Mouse (Mus musculus) erythroblast, embryonic 14.5 days (primary cell): Measurements from ENCODE around the gene Dnajc13. TPM values are rescaled to one million over a fixed set of nuclear protein-coding genes. Genes with fewer than 3 reads are reported as not detected.

ENCODE experiments used
- H3K27me3 ChIP-seq: 2 replicates; pipeline ENCODE4 v1.6.1; 2012; ENCODE audit warnings: inconsistent platforms; ENCODE audit not compliant: control insufficient read depth
- H3K36me3 ChIP-seq: 2 replicates; pipeline ENCODE4 v1.6.1; 2012; ENCODE audit warnings: mild to moderate bottlenecking, inconsistent platforms; ENCODE audit not compliant: control insufficient read depth
- H3K4me1 ChIP-seq: 2 replicates; pipeline ENCODE4 v1.6.1; 2012; ENCODE audit warnings: inconsistent platforms; ENCODE audit not compliant: control insufficient read depth
- H3K4me3 ChIP-seq: replicated peaks from 2 replicates; pipeline ENCODE3; 2012; ENCODE audit warnings: moderate library complexity, mild to moderate bottlenecking, inconsistent platforms
- H3K9me3 ChIP-seq: 2 replicates; pipeline ENCODE4 v1.6.1; 2012; ENCODE audit warnings: low read length, inconsistent platforms, mixed read lengths; ENCODE audit not compliant: control insufficient read depth
- GATA1 ChIP-seq: IDR thresholded peaks from 2 replicates; pipeline ENCODE4 v1.6.1; 2012; ENCODE audit warnings: low read length, inconsistent platforms, mixed read lengths
- TAL1 ChIP-seq: IDR thresholded peaks from 3 replicates; pipeline ENCODE4 v1.6.1; 2012; ENCODE audit warnings: low read length, inconsistent platforms, mixed read lengths
- polyA plus RNA-seq: library from polyadenylated mRNA; stranded (reverse); fragments of >175 nt; gene quantifications from 2 replicates; pipeline ENCODE4 v1.2.3, GENCODE M21; 2012

Gene Dnajc13
- polyA plus RNA-seq, 1 experiment = 0.41 TPM

DNA sequence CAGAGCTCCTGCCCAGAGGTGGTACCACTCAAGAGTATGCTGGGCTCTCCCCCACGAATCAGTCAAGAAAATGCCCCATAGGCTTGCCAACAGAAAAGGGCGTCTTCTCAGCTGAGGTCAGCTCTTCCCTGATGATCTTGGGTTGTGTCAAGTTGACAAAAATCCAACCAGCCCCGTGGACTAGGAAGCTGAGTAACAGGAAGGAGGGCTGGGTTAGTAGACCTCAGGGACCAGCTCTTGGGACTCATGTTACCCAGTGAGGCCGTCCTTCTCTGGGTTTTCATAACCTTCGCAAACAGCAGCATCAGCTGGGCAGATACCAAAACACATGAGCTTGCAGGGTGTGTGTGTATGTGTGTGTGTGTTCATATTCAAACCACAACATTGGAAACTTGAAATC is 19.0 kb upstream of the Dnajc13 start:
- Histone ChIP-seq H3K36me3 (no peaks in the 10 kb centered on the region), H3K9me3 (no peaks in the 10 kb centered on the region), H3K4me3 (no peak overlapping the region), H3K27me3 (no peaks in the 10 kb centered on the region), H3K4me1 (no peaks in the 10 kb centered on the region)
- TF ChIP-seq TAL1 = no peak
- TF ChIP-seq GATA1 = no peak

DNA sequence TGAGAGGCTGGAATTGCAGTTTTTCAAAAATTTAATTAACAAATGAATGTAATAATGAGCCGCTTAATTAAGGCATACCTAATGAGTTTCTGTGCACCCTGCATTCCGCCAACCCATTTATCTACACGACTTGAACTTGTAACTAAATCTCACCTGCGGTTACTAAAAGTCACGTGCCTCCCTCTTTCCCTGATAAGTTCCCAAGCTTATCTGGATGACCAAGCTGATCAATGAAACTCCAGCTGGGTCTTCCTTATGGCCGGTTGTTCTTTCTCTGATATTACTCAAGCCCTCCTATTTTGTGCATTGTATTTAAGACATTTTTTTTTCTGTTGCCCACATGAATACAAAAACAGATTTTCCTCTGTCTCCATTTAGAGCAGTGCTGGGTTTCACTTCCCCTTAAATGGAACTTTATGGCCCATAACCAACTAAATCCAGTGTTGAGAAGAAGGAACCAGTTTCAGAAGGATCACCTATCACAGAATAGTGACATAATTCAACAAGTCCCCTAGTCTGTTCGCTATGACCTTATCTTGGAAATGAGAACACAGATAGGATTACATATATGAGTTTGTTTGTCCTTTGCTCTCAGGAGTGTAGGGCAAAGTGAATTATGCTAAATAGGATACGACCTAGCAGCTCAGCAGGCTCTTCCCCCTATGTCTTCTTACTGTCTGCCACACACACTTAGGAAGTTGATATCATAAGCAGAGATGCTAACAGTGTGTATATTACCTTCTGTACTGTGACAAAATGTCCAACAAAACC is 18.2 kb upstream of the Dnajc13 start:
- Histone ChIP-seq H3K9me3 (no peaks in the 10 kb centered on the region), H3K36me3 (no peaks in the 10 kb centered on the region), H3K4me3 (no peak overlapping the region), H3K4me1 (no peaks in the 10 kb centered on the region), H3K27me3 (no peaks in the 10 kb centered on the region)
- TF ChIP-seq TAL1 (no peak), GATA1 (no peak)

- no peaks in the 10 kb centered on the region for H3K9me3 ChIP-seq
- no peak for TF ChIP-seq GATA1
- no peak for TF ChIP-seq TAL1
- no peak overlapping the region for H3K4me3 ChIP-seq
- H3K4me1 ChIP-seq = no peaks in the 10 kb centered on the region
- H3K27me3 ChIP-seq = no peaks in the 10 kb centered on the region
- no peaks in the 10 kb centered on the region for H3K36me3 ChIP-seq
Observed at GRCm38 (mm10) chr9:104277528-104278162, 14.9 kb upstream of the Dnajc13 start.

DNA sequence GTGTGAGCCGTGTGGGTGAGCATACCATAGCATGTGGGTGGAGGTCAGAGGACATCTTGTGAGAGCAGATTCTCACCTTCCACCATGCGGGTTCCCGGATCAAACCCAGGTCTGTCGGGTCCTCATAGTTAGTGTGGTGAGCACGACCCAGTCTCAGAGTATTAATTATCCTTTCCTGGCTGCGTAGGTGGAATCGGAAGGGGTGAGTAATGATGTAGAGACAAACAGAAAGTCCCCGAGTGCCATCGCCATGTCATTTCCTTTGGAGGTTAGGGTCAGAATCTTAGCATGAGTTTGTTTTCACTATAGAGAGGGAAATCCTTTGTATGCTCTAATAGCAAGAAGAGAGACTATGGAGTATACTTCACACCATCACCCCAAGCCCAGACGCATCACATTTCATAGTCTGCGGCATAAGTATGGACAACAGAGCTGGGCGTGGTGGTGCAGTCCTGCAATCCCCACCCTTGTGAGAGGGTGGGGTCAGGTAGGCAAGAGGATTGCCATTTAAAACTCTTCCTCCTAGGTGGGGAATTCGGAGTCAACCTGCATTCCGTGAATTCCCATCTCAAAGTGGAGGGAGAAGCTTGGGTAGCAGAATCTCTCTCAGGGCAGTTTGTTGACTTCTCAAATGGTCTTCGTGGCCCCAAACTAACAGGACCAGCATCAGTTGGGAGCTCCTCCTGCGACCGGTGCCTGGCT is 12.5 kb upstream of the Dnajc13 start:
- H3K9me3 ChIP-seq = no peaks in the 10 kb centered on the region
- H3K4me3 ChIP-seq = no peak overlapping the region
- no peak for TF ChIP-seq GATA1
- no peaks in the 10 kb centered on the region for H3K4me1 ChIP-seq
- no peaks in the 10 kb centered on the region for H3K36me3 ChIP-seq
- H3K27me3 ChIP-seq = no peaks in the 10 kb centered on the region

- TF ChIP-seq TAL1 = no peak
- no peak for TF ChIP-seq GATA1
- no peaks in the 10 kb centered on the region for H3K9me3 ChIP-seq
Observed at GRCm38 (mm10) chr9:104272057-104272456, 9.3 kb upstream of the Dnajc13 start.

GRCm38 (mm10) chr9:104271642-104272041 is 8.9 kb upstream of the Dnajc13 start:
- Histone ChIP-seq H3K4me3 (no peak overlapping the region), H3K4me1 (no peaks in the 10 kb centered on the region), H3K27me3 (no peaks in the 10 kb centered on the region), H3K36me3 (no peaks in the 10 kb centered on the region), H3K9me3 (no peaks in the 10 kb centered on the region)
- TF ChIP-seq GATA1 = no peak
- TF ChIP-seq TAL1 = no peak

More at GRCm38 (mm10) chr9:104272057-104272456, 9.3 kb upstream of the Dnajc13 start:
- no peak overlapping the region for H3K4me3 ChIP-seq
- H3K36me3 ChIP-seq = no peaks in the 10 kb centered on the region
- no peaks in the 10 kb centered on the region for H3K27me3 ChIP-seq
- no peaks in the 10 kb centered on the region for H3K4me1 ChIP-seq

DNA sequence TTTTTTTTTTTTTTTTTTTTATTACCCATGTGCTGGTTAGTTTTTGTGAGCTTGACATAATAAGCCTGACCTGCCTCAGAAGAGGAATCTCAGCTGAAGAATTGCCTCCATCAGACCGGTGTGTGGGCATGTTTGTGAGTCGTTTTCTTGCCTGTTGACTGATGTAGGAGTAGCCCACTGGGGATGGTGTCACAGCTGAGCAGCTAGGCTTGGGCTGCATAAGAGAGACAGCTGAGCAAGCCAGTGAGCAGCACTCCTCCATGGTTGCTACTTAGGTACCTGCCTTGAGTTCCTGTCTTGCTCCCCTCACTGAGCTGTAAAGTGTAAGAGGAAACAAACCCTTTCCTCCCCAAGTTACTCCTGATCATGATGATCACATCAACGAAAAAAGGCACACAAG is 7.2 kb upstream of the Dnajc13 start:
- Histone ChIP-seq H3K9me3 (no peaks in the 10 kb centered on the region), H3K27me3 (no peaks in the 10 kb centered on the region), H3K4me3 (no peak overlapping the region), H3K4me1 (no peaks in the 10 kb centered on the region), H3K36me3 (no peaks in the 10 kb centered on the region)
- TF ChIP-seq GATA1 (no peak), TAL1 (no peak)

- Histone ChIP-seq H3K9me3 (no peaks in the 10 kb centered on the region), H3K27me3 (no peaks in the 10 kb centered on the region), H3K4me3 (no peak overlapping the region), H3K4me1 (no peaks in the 10 kb centered on the region; the same call in 1 of the 2 replicates), H3K36me3 (no peaks in the 10 kb centered on the region)
- TF ChIP-seq GATA1 = no peak
- no peak for TF ChIP-seq TAL1
Observed at GRCm38 (mm10) chr9:104269349-104269871, 6.7 kb upstream of the Dnajc13 start.

DNA sequence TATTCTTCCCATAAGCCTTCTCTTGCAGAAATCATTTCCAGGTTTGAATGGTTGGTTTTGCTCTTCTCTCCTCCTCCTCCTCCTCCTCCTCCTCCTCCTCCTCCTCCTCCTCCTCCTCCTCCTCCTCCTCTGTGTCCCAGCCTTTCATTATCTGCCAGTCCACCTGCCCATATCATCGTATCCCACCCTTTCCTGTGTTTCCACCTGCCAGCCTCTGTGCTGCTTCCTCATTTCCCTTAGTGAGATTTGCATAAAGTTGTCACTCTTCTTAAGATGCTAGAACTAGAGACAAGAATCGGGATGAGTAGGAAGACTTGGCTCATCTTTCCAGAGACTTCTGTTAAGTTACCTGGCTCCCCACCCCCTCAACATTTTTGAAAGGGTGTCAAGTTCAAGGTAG is 1.8 kb upstream of the Dnajc13 start:
- TF ChIP-seq GATA1 (no peak), TAL1 (no peak)
- no peaks in the 10 kb centered on the region for H3K27me3 ChIP-seq
- H3K4me1 ChIP-seq = peaks cover 30% of the 10 kb centered on the region
- H3K4me3 ChIP-seq = no peak overlapping the region
- H3K9me3 ChIP-seq = no peaks in the 10 kb centered on the region
- H3K36me3 ChIP-seq = no peaks in the 10 kb centered on the region
